Mouse (Mus musculus): ENCODE results near the gene Fam47e. TPM values are rescaled to one million over a fixed set of nuclear protein-coding genes. Genes with fewer than 3 reads are reported as not detected.

Gene Fam47e
- polyA plus RNA-seq, 1 experiment from 2014 or later: 8.6 TPM

DNA sequence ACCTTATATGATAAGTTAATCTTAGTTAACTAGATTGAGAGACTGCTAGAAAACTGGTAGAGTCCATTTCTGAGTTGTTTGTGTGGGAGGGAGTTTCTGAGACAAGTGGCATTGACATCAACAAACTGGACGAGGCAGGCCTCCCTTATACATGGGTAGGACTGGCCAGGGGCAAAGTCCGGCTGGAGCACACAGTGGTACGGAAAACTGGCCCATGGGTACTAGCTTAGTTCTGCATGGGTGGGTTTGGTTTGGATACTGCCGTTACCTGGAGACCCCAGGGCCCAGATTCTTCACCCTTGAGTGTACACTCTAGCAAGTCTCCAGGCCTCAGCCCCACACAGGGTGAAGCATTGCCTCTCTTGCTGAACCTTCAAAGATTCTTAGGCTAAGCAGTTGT is 57.9 kb downstream of the Fam47e start:
- Histone ChIP-seq H3K9ac (ENCODE audit: low read depth, low read length) (no peak overlapping the region), H3K36me3 (ENCODE audit: control insufficient read depth, insufficient read depth) (no peaks in the 10 kb centered on the region), H3K9me3 (replicated peaks; ENCODE audit: control insufficient read depth, low read length) (no peaks in the 10 kb centered on the region), H3K27me3 (ENCODE audit: control insufficient read depth, insufficient read depth, low read depth, low read length) (no peaks in the 10 kb centered on the region), H3K4me1 (ENCODE audit: control insufficient read depth, low read depth, low read length) (no peaks in the 10 kb centered on the region), H3K27ac (ENCODE audit: low read length) (no peak overlapping the region), H3K4me3 (ENCODE audit: low read depth, low read length) (no peak overlapping the region), H3K4me2 (ENCODE audit: low read depth, low read length) (no peak overlapping the region)
- WGBS (ENCODE audit: insufficient replicate concordance): 63% methylated on average over 4 of the region's 4 CpGs
- ATAC-seq (ENCODE audit: low read depth): no peak

- H3K9me3 ChIP-seq (replicated peaks; ENCODE audit: control insufficient read depth, low read length): no peaks in the 10 kb centered on the region
- H3K27me3 ChIP-seq (ENCODE audit: control insufficient read depth, insufficient read depth, low read depth, low read length): no peaks in the 10 kb centered on the region
- no peak overlapping the region for H3K4me3 ChIP-seq (ENCODE audit: low read depth, low read length)
- WGBS (ENCODE audit: insufficient replicate concordance): 59% methylated on average over 5 of the region's 5 CpGs
- H3K9ac ChIP-seq (ENCODE audit: low read depth, low read length): no peak overlapping the region
- ATAC-seq (ENCODE audit: low read depth): no peak
- H3K27ac ChIP-seq (ENCODE audit: low read length): no peak overlapping the region
- no peaks in the 10 kb centered on the region for H3K36me3 ChIP-seq (ENCODE audit: control insufficient read depth, insufficient read depth)
- no peaks in the 10 kb centered on the region for H3K4me1 ChIP-seq (ENCODE audit: control insufficient read depth, low read depth, low read length)
- H3K4me2 ChIP-seq (ENCODE audit: low read depth, low read length): no peak overlapping the region
These were observed 67.0 kb downstream of the Fam47e start for GRCm38 (mm10) chr5:92621883-92622282.

DNA sequence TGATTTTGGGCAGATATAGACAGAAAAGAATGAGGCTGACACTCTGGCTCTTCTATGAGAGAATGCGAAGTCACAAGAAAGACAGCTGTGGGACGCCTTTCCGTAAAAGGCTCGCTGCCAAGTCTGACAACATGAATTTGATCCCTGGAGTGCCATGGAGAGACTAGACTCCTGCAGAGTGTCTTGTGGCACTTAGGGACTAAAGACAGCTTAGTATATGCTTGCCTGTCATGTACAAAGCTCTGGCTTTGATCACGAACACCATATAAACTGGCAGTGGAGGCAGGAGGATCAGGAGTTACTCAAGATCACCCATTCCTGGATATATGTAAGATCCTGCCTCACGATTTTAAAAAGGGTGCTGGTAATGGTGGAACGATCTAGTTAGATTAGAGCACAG is 73.0 kb downstream of the Fam47e start:
- no peak for ATAC-seq (ENCODE audit: low read depth)
- no peaks in the 10 kb centered on the region for H3K9me3 ChIP-seq (replicated peaks; ENCODE audit: control insufficient read depth, low read length)
- no peaks in the 10 kb centered on the region for H3K27me3 ChIP-seq (ENCODE audit: control insufficient read depth, insufficient read depth, low read depth, low read length)
- H3K9ac ChIP-seq (ENCODE audit: low read depth, low read length): no peak overlapping the region
- H3K4me2 ChIP-seq (ENCODE audit: low read depth, low read length): no peak overlapping the region
- H3K4me3 ChIP-seq (ENCODE audit: low read depth, low read length): no peak overlapping the region
- 64% methylated on average over 7 of the region's 7 CpGs for WGBS (ENCODE audit: insufficient replicate concordance)
- no peak overlapping the region for H3K27ac ChIP-seq (ENCODE audit: low read length)
- no peaks in the 10 kb centered on the region for H3K36me3 ChIP-seq (ENCODE audit: control insufficient read depth, insufficient read depth)
- no peaks in the 10 kb centered on the region for H3K4me1 ChIP-seq (ENCODE audit: control insufficient read depth, low read depth, low read length)

DNA sequence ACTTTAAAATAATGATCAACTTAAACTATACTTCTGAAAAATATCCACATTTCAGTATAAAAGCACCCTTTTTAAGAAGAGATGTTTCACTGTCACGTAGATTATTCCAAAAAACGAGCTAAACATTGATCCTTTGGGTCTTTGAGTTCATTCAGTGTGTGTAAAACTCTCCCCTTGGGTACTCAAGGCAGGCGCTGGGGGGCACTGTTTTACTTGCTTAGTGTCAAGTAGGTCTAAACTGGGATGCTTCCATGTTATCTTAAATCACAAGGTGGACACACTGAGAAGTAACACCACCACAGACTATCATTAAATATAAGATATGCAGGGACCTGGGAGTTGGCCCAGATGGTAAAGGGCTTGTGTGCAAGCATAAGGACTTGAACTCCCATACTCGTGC is 78.7 kb downstream of the Fam47e start:
- no peak overlapping the region for H3K9ac ChIP-seq (ENCODE audit: low read depth, low read length)
- no peak for ATAC-seq (ENCODE audit: low read depth)
- no peak overlapping the region for H3K4me3 ChIP-seq (ENCODE audit: low read depth, low read length)
- 45% methylated on average over 4 of the region's 4 CpGs for WGBS (ENCODE audit: insufficient replicate concordance)
- H3K27ac ChIP-seq (ENCODE audit: low read length): no peak overlapping the region
- H3K36me3 ChIP-seq (ENCODE audit: control insufficient read depth, insufficient read depth): no peaks in the 10 kb centered on the region
- H3K4me1 ChIP-seq (ENCODE audit: control insufficient read depth, low read depth, low read length): no peaks in the 10 kb centered on the region
- no peak overlapping the region for H3K4me2 ChIP-seq (ENCODE audit: low read depth, low read length)
- H3K9me3 ChIP-seq (replicated peaks; ENCODE audit: control insufficient read depth, low read length): no peaks in the 10 kb centered on the region
- H3K27me3 ChIP-seq (ENCODE audit: control insufficient read depth, insufficient read depth, low read depth, low read length): no peaks in the 10 kb centered on the region

- Histone ChIP-seq H3K4me1 (ENCODE audit: control insufficient read depth, low read depth, low read length) (no peaks in the 10 kb centered on the region), H3K4me2 (ENCODE audit: low read depth, low read length) (no peak overlapping the region), H3K27me3 (ENCODE audit: control insufficient read depth, insufficient read depth, low read depth, low read length) (no peaks in the 10 kb centered on the region), H3K9ac (ENCODE audit: low read depth, low read length) (no peak overlapping the region), H3K9me3 (replicated peaks; ENCODE audit: control insufficient read depth, low read length) (no peaks in the 10 kb centered on the region), H3K36me3 (ENCODE audit: control insufficient read depth, insufficient read depth) (no peaks in the 10 kb centered on the region), H3K27ac (ENCODE audit: low read length) (no peak overlapping the region), H3K4me3 (ENCODE audit: low read depth, low read length) (no peak overlapping the region)
- no peak for ATAC-seq (ENCODE audit: low read depth)
- 47% methylated on average over 3 of the region's 3 CpGs for WGBS (ENCODE audit: insufficient replicate concordance)
These were observed 80.0 kb downstream of the Fam47e start for GRCm38 (mm10) chr5:92634916-92635315.

GRCm38 (mm10) chr5:92635891-92636290 is 81.0 kb downstream of the Fam47e start:
- no peak for ATAC-seq (ENCODE audit: low read depth)

DNA sequence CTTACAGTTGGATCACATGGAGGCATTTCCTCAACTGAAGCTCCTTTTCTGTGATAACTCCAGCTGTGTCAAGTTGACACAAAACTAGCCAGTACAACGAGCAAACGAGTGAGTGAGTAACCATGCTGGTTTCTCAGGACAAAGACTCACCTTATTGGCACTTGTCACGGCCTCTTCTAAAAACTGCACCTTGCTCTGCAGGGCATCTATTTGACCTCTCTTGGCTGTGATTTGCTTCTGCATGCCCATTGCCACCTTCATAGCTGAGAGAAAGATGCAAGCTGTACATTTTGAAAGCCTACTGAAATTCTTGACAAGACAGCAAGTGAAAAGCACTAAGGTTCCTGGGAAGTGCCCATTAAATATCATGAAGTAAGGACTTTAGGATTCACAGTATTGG is 86.0 kb downstream of the Fam47e start:
- Histone ChIP-seq H3K4me1 (ENCODE audit: control insufficient read depth, low read depth, low read length) (no peaks in the 10 kb centered on the region), H3K9ac (ENCODE audit: low read depth, low read length) (no peak overlapping the region), H3K27me3 (ENCODE audit: control insufficient read depth, insufficient read depth, low read depth, low read length) (no peaks in the 10 kb centered on the region), H3K27ac (ENCODE audit: low read length) (no peak overlapping the region), H3K9me3 (replicated peaks; ENCODE audit: control insufficient read depth, low read length) (no peaks in the 10 kb centered on the region), H3K4me2 (ENCODE audit: low read depth, low read length) (no peak overlapping the region), H3K36me3 (ENCODE audit: control insufficient read depth, insufficient read depth) (no peaks in the 10 kb centered on the region), H3K4me3 (ENCODE audit: low read depth, low read length) (no peak overlapping the region)
- 67% methylated on average over 3 of the region's 3 CpGs for WGBS (ENCODE audit: insufficient replicate concordance)
- no peak for ATAC-seq (ENCODE audit: low read depth)

More at GRCm38 (mm10) chr5:92635891-92636290, 81.0 kb downstream of the Fam47e start:
- no peak overlapping the region for H3K9ac ChIP-seq (ENCODE audit: low read depth, low read length)
- no peak overlapping the region for H3K27ac ChIP-seq (ENCODE audit: low read length)
- H3K36me3 ChIP-seq (ENCODE audit: control insufficient read depth, insufficient read depth): no peaks in the 10 kb centered on the region
- no peaks in the 10 kb centered on the region for H3K4me1 ChIP-seq (ENCODE audit: control insufficient read depth, low read depth, low read length)
- 65% methylated on average over 5 of the region's 5 CpGs for WGBS (ENCODE audit: insufficient replicate concordance)
- H3K27me3 ChIP-seq (ENCODE audit: control insufficient read depth, insufficient read depth, low read depth, low read length): no peaks in the 10 kb centered on the region
- H3K4me2 ChIP-seq (ENCODE audit: low read depth, low read length): no peak overlapping the region
- no peak overlapping the region for H3K4me3 ChIP-seq (ENCODE audit: low read depth, low read length)
- no peaks in the 10 kb centered on the region for H3K9me3 ChIP-seq (replicated peaks; ENCODE audit: control insufficient read depth, low read length)

Other genes starting within 250 kb of the Fam47e start
- gene Sdad1, start 244.6 kb upstream of the Fam47e start, polyA plus RNA-seq (2015; fragmentation: Nextera tagmentation; extraction: Ambion mirVana): 14.5 and 15.0 TPM in 2 replicates
- gene Cxcl9, start 227.0 kb upstream of the Fam47e start, polyA plus RNA-seq (2015; fragmentation: Nextera tagmentation; extraction: Ambion mirVana): 0.20 TPM in 1 of 2 replicates, not detected in the other
- gene Art3, start 223.2 kb upstream of the Fam47e start, polyA plus RNA-seq (2015; fragmentation: Nextera tagmentation; extraction: Ambion mirVana): 0.74 and 0.93 TPM in 2 replicates
- gene Cxcl10, start 206.2 kb upstream of the Fam47e start, polyA plus RNA-seq (2015; fragmentation: Nextera tagmentation; extraction: Ambion mirVana): 3.5 and 3.8 TPM in 2 replicates
- 23.0 and 28.0 TPM in 2 replicates for gene Nup54, start 119.8 kb upstream of the Fam47e start, polyA plus RNA-seq (2015; fragmentation: Nextera tagmentation; extraction: Ambion mirVana)
- gene Scarb2, start 48.2 kb upstream of the Fam47e start, polyA plus RNA-seq (2015; fragmentation: Nextera tagmentation; extraction: Ambion mirVana): 7.8 and 8.0 TPM in 2 replicates
- gene Stbd1, start 48.0 kb downstream of the Fam47e start, polyA plus RNA-seq (2015; fragmentation: Nextera tagmentation; extraction: Ambion mirVana): 51.0 and 58.8 TPM in 2 replicates
- gene Ccdc158, start 120.2 kb downstream of the Fam47e start, polyA plus RNA-seq (2015; fragmentation: Nextera tagmentation; extraction: Ambion mirVana): 0.09 and 0.14 TPM in 2 replicates
- 0.31 and 0.41 TPM in 2 replicates for gene Shroom3, start 128.4 kb downstream of the Fam47e start, polyA plus RNA-seq (2015; fragmentation: Nextera tagmentation; extraction: Ambion mirVana)